Mouse (Mus musculus): ENCODE data around the gene Nutf2. TPM values are rescaled to one million over a fixed set of nuclear protein-coding genes. Genes with fewer than 3 reads are reported as not detected.

The Nutf2 gene
- total RNA-seq, 2 experiments from 2014 or later = 29.4 to 32.8 TPM

DNA sequence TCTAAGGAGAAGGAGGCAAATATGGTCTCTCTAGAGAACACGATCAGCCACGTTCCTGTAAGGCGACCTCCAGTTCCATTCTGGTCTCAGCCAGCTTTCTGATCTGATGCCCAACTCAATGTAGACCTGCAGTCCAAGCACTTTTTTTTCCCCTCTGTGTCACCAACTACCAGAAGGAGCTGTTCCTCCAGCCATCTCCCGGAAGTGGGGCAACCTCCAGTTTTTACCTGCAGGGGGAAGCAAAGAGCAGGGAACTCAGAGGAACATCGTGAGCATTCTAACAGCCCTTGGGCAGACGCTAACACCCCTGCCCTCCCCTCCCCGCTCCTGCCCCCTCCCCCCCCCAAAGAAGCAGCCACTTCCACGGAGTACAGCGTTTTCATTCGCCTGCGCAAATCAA lies 25.1 kb upstream of the Nutf2 start:
- H3K27ac ChIP-seq = no peak overlapping the region
- no peak overlapping the region for H3K4me3 ChIP-seq
- peak; percentile 56 to 71 for DNase-seq (ENCODE audit: extremely low spot score in 1 of 2, low spot score in 2 of 2)
- intact Hi-C loops (cut with DNase I) = loop anchor here (2.0 to 5.0 kb wide), 2 partner anchors 95 to 187 kb away; no protein-coding TSS in a partner anchor
- peak; percentile 68 for TF ChIP-seq CTCF (IDR thresholded peaks at IDR 0.05)

DNA sequence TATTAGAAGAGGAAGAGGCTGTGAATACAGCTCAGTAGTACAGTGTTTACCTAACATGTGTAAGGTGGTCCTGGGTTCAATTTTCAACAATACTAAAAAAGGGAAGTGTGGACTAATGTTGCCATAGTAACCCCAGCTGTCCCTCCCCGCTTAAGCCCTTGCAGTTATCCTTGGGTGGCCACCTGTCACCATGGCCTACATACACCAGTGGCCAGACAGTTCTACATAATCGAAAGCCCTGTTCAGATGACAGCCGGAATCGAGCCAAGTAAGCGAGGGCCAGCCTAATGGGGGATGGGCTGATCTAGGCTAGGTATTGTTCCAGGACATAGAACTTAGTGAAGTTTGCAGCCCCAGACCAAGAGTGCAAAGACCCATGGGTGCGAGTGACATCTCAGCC lies 23.4 kb upstream of the Nutf2 start:
- TF ChIP-seq CTCF (IDR thresholded peaks at IDR 0.05) = no peak
- H3K27ac ChIP-seq = no peak overlapping the region
- intact Hi-C loops (cut with DNase I) = loop anchor here (5.0 kb wide), 1 partner anchor 185 kb away; no protein-coding TSS in a partner anchor
- H3K4me3 ChIP-seq = no peak overlapping the region
- DNase-seq (ENCODE audit: extremely low spot score in 1 of 2, low spot score in 2 of 2) = no peak

- TF ChIP-seq CTCF (IDR thresholded peaks at IDR 0.05) = no peak
- intact Hi-C loops (cut with DNase I) = loop anchor here (5.0 kb wide), 1 partner anchor 183 kb away; no protein-coding TSS in a partner anchor
- H3K4me3 ChIP-seq = no peak overlapping the region
- no peak for DNase-seq (ENCODE audit: extremely low spot score in 1 of 2, low spot score in 2 of 2)
- H3K27ac ChIP-seq = no peak overlapping the region
Observed at GRCm38 (mm10) chr8:105839209-105839608, 21.2 kb upstream of the Nutf2 start.

DNA sequence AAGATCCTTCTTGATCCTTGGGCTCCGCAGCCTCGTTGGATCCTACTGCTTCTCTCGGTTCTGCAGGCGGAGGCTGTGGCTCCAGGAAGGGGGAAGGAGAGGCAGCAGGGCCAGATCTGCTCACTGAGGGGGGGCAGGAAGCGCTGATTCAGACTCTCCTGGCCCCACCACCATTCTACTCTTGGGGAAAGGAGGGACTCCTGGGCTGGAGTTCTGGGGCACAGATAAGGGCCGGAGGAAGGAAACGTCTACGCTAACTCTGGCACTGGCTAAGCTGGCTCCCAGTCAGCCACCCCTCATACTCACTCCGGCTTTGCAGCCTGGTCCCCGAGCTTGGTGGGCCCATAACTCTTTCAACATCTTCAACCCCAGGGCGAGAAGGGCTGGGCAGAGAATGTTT lies 13.7 kb upstream of the Nutf2 start:
- no peak for DNase-seq (ENCODE audit: extremely low spot score in 1 of 2, low spot score in 2 of 2)

DNA sequence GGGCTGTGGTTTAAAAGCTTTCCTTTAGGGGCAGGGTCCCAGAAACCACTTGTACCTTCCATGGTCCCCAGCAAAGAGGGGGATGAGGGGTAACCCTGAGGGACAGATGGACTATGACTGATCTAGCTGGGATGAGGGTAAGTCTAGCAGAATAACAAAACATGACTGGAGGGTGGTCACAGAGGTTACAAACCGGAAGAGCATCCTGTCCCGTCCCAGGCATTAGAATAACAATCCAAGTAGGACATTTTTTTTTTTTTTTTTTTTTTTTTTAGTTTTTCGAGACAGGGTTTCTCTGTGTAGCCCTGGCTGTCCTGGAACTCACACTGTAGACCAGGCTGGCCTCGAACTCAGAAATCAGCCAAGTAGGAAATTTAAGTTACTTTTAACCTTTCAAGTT lies 10.4 kb upstream of the Nutf2 start:
- H3K4me3 ChIP-seq = no peak overlapping the region
- no peak for TF ChIP-seq CTCF (IDR thresholded peaks at IDR 0.05)
- H3K27ac ChIP-seq = no peak overlapping the region
- intact Hi-C loops (cut with DNase I) = loop anchor here (5.0 kb wide), 2 partner anchors 138 to 162 kb away; partner anchors contain the start of gene Ddx28
- DNase-seq (ENCODE audit: extremely low spot score in 1 of 2, low spot score in 2 of 2) = no peak

More for the DNA sequence above, 13.7 kb upstream of the Nutf2 start:
- H3K27ac ChIP-seq = no peak overlapping the region
- intact Hi-C loops (cut with DNase I) = no loop called here
- no peak for TF ChIP-seq CTCF (IDR thresholded peaks at IDR 0.05)
- H3K4me3 ChIP-seq = no peak overlapping the region

- H3K27ac ChIP-seq = no peak overlapping the region
- no peak overlapping the region for H3K4me3 ChIP-seq
- TF ChIP-seq CTCF (IDR thresholded peaks at IDR 0.05) = no peak
- intact Hi-C loops (cut with DNase I) = loop anchor here (5.0 kb wide), 2 partner anchors 138 to 162 kb away; partner anchors contain the start of gene Ddx28
- DNase-seq (ENCODE audit: extremely low spot score in 1 of 2, low spot score in 2 of 2) = no peak
Observed at GRCm38 (mm10) chr8:105850611-105851010, 9.8 kb upstream of the Nutf2 start.

- H3K4me3 ChIP-seq = peak overlapping the region; percentile 70
- TF ChIP-seq CTCF (IDR thresholded peaks at IDR 0.05) = no peak
- peak overlapping the region; percentile 67 for H3K27ac ChIP-seq
- intact Hi-C loops (cut with DNase I) = loop anchor here (5.0 kb wide), 2 partner anchors 139 to 161 kb away; partner anchors contain the start of gene Ddx28
- peak; percentile 84 to 87 for DNase-seq (ENCODE audit: extremely low spot score in 1 of 2, low spot score in 2 of 2)
Observed at GRCm38 (mm10) chr8:105851651-105852143, 8.7 kb upstream of the Nutf2 start.

- H3K27ac ChIP-seq = no peak overlapping the region; the same call in 1 of the 2 replicates
- no peak for DNase-seq (ENCODE audit: extremely low spot score in 1 of 2, low spot score in 2 of 2)
- H3K4me3 ChIP-seq = peak overlapping the region; percentile 70
- intact Hi-C loops (cut with DNase I) = loop anchor here (5.0 kb wide), 2 partner anchors 140 to 160 kb away; partner anchors contain the start of gene Ddx28
- no peak for TF ChIP-seq CTCF (IDR thresholded peaks at IDR 0.05)
Observed at GRCm38 (mm10) chr8:105852146-105852729, 8.1 kb upstream of the Nutf2 start.

DNA sequence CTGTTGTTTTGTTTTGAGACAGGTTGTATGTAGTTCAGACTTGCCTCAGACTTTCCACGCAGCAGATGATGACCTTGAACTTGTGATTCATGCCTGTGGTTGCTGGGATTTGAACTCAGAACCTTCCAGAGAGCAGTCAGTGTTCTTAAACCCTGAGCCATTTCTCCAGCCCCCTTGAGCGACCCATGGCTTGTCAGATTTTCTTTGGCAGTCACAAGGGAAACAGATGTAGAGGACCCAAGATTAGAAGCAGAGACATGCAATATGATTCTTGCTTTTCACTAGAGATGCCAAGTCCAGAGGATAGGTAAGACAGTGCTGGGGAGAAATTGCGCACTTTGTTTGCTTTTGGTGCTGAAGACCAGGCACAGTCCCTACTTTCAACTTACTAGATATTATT lies 7.2 kb upstream of the Nutf2 start, which contains the start of gene Cenpt:
Gene Cenpt (minus strand): TSS at position 101 of the 400 bp plus-strand sequence.
- no peak within 1 kb of the TSS for H3K4me3 ChIP-seq
- TF ChIP-seq CTCF (IDR thresholded peaks at IDR 0.05) = no peak

GRCm38 (mm10) chr8:105854303-105854702 lies 6.1 kb upstream of the Nutf2 start:
- no peak for TF ChIP-seq CTCF (IDR thresholded peaks at IDR 0.05)
- intact Hi-C loops (cut with DNase I) = loop anchor here (2.0 to 5.0 kb wide), 3 partner anchors 76 to 158 kb away; partner anchors contain the start of gene Ddx28
- Histone ChIP-seq H3K4me3 (no peak overlapping the region; the same call in none of the 2 replicates), H3K27ac (peak overlapping the region; percentile 45; the same call in 1 of the 2 replicates)
- no peak for DNase-seq (ENCODE audit: extremely low spot score in 1 of 2, low spot score in 2 of 2)

More for the DNA sequence above, 7.2 kb upstream of the Nutf2 start, which contains the start of gene Cenpt:
- intact Hi-C loops (cut with DNase I) = loop anchor here (5.0 kb wide), 2 partner anchors 141 to 159 kb away; partner anchors contain the start of gene Ddx28
- H3K27ac ChIP-seq = no peak within 1 kb of the TSS; the same call in 1 of the 2 replicates
- DNase-seq (ENCODE audit: extremely low spot score in 1 of 2, low spot score in 2 of 2) = no peak

DNA sequence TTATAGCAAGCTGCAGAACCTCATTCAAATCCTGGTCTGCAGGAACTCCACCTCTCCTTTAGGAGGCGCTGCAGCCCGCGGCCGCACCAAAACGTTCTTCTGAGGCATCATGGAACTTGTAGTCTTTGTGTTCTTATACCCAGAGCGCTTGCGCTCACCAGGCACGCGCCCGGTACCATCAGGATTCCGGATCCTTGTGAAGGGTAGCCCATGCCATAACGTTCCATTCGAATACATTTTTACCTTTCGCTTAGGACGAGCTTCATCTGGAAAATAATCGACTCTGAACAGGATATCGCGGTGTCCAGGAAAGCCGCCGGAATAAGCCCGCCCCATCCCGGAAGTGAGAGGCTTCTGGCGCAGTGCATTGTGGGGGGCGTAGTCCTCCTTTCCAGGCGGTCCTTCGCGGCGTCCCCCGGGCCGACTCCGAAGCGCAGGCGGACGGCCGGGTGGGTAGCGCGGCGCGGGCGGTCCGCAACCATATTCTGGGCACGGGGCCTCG lies 5.6 kb upstream of the Nutf2 start, which contains the start of gene Thap11:
Gene Thap11 (plus strand): TSS at position 418 of the 502 bp plus-strand sequence.
- intact Hi-C loops (cut with DNase I) = loop anchor here (2.0 to 5.0 kb wide), 3 partner anchors 76 to 158 kb away; partner anchors contain the start of gene Ddx28
- peak; percentile 90 for TF ChIP-seq CTCF (IDR thresholded peaks at IDR 0.05)
- Histone ChIP-seq H3K4me3 (peak within 1 kb of the TSS; percentile 67), H3K27ac (peak within 1 kb of the TSS; percentile 98)
- peak; percentile 88 for DNase-seq (ENCODE audit: extremely low spot score in 1 of 2, low spot score in 2 of 2)

All from left cerebral cortex, adult 2 months (tissue).